In the genomic region with DNA sequence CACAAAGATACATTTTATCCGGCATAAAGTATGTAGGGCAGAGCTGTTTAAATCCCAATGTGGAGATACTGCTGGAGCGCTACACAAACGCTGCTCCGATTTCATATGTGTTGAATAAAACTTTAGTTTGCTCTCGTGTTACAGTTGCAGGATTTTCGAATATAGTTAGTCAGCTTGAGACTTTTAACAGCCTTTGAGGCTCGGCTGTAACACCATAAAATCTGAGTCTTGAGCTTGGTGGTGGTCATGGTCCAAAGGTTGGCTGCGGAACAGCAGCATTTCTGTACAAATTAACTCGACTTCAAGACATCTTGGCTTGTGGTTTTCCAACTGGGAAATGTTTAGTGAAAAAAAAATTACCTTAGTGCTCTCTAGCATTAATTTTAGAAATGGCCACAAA, we compare ENCODE assay signal across 8 mouse cellular contexts. TPM values are rescaled to one million over a fixed set of nuclear protein-coding genes. Genes with fewer than 3 reads are reported as not detected.
A peak's percentile ranks its signal among the peaks of the same experiment; 100 is the strongest.
DNase-seq lines count a peak whose midpoint lies in the region; ATAC-seq and TF ChIP-seq lines count a peak whose summit lies in the region.

No protein-coding gene starts in this region.

- H3K27ac ChIP-seq in heart, adult 2 months: peak overlapping the region; percentile 96
- no peak overlapping the region for H3K27ac ChIP-seq in forebrain, embryonic 11.5 days (ENCODE audit: low read depth, low read length)
- no peak overlapping the region for H3K27ac ChIP-seq in midbrain, embryonic 16.5 days (ENCODE audit: low read length)

- intact Hi-C loops in heart, adult 2 months (cut with DNase I): loop anchor here (5.0 to 10.0 kb wide), 2 partner anchors 72 to 201 kb away; no protein-coding TSS in a partner anchor

- peaks cover 1% of the 10 kb centered on the region for H3K4me1 ChIP-seq in heart, adult 2 months (ENCODE audit: control insufficient read depth, insufficient read depth, low read length)
- H3K4me1 ChIP-seq in forebrain, embryonic 11.5 days (replicated peaks; ENCODE audit: control insufficient read depth, insufficient read depth, low read length): peaks cover 4% of the 10 kb centered on the region; the same call in 1 of the 2 replicates
- H3K4me1 ChIP-seq in midbrain, embryonic 16.5 days (ENCODE audit: control insufficient read depth, insufficient read depth, low read length): peaks cover 5% of the 10 kb centered on the region; the same call in 1 of the 2 replicates

- TF ChIP-seq EP300 in heart, adult 2 months (IDR thresholded peaks at IDR 0.05; ENCODE audit: insufficient read depth, low read depth, low read length): no peak

- 0 out of 2 replicates have a peak, but pooled peaks cover 1% of the 10 kb centered on the region for H3K79me2 ChIP-seq in heart, adult 2 months (replicated peaks; ENCODE audit: control insufficient read depth, insufficient read depth, low read length)

- WGBS in heart, adult 2 months: 9% methylated on average over 9 of the region's 9 CpGs
- 55% methylated on average over 9 of the region's 9 CpGs for WGBS in forebrain, embryonic 11.5 days
- 43% methylated on average over 9 of the region's 9 CpGs for WGBS in midbrain, embryonic 16.5 days

- H3K36me3 ChIP-seq in heart, adult 2 months (ENCODE audit: control insufficient read depth, insufficient read depth, low read length): no peaks in the 10 kb centered on the region; the same call in 1 of the 2 replicates
- no peaks in the 10 kb centered on the region for H3K36me3 ChIP-seq in forebrain, embryonic 11.5 days (ENCODE audit: control insufficient read depth, insufficient read depth, low read length)
- H3K36me3 ChIP-seq in midbrain, embryonic 16.5 days (ENCODE audit: control insufficient read depth, insufficient read depth, low read length): no peaks in the 10 kb centered on the region

- peak in 1 of 2 experiments; percentile 10 for DNase-seq in heart, adult 2 months
- no peak for DNase-seq in heart, adult 9 months (ENCODE audit: low spot score in 2 of 2)
- no peak for DNase-seq in forebrain, embryonic 11.5 days (ENCODE audit: low spot score)
- peak; percentile 90 for DNase-seq in kidney, adult 9 months
- DNase-seq in adrenal gland, adult 8-10 months: no peak
- DNase-seq in spleen, postnatal 14 days (ENCODE audit: low spot score in 2 of 2): no peak
- DNase-seq in thymus, postnatal 4 days: no peak

- no peak for ATAC-seq in forebrain, embryonic 11.5 days (replicated peaks; ENCODE audit: low FRiP score)
- ATAC-seq in midbrain, embryonic 16.5 days: no peak

- H3K4me2 ChIP-seq in forebrain, embryonic 11.5 days (ENCODE audit: low read depth, low read length, severe bottlenecking): peak overlapping the region; percentile 82
- peak overlapping the region; percentile 74 for H3K4me2 ChIP-seq in midbrain, embryonic 16.5 days (ENCODE audit: low read length)

- H3K4me3 ChIP-seq in heart, adult 2 months: peak overlapping the region; percentile 67
- 0 out of 2 replicates have a peak overlapping the region, but pooled peaks have one; percentile 66 for H3K4me3 ChIP-seq in forebrain, embryonic 11.5 days (ENCODE audit: low read depth, low read length)
- H3K4me3 ChIP-seq in midbrain, embryonic 16.5 days (ENCODE audit: low read depth, low read length): peak overlapping the region; percentile 82

- no peaks in the 10 kb centered on the region for H3K9me3 ChIP-seq in forebrain, embryonic 11.5 days (ENCODE audit: control insufficient read depth, low read length)
- no peaks in the 10 kb centered on the region; the same call in 1 of the 2 replicates for H3K9me3 ChIP-seq in midbrain, embryonic 16.5 days (replicated peaks; ENCODE audit: control insufficient read depth, low read length, poor library complexity, severe bottlenecking)

- H3K27me3 ChIP-seq in heart, adult 2 months (ENCODE audit: control insufficient read depth, insufficient read depth, low read length): no peaks in the 10 kb centered on the region
- peaks cover 2% of the 10 kb centered on the region; the same call in 1 of the 2 replicates for H3K27me3 ChIP-seq in forebrain, embryonic 11.5 days (ENCODE audit: control insufficient read depth, insufficient read depth, low read length)
- H3K27me3 ChIP-seq in midbrain, embryonic 16.5 days (ENCODE audit: control insufficient read depth, insufficient read depth, low read depth, low read length): no peaks in the 10 kb centered on the region

- no peak for TF ChIP-seq CTCF in heart, adult 2 months (IDR thresholded peaks at IDR 0.05)

- no peak for TF ChIP-seq POLR2A in heart, adult 2 months (IDR thresholded peaks at IDR 0.05; ENCODE audit: insufficient read depth, low read depth, low read length)

- H3K9ac ChIP-seq in heart, adult 2 months (ENCODE audit: low read depth, low read length): peak overlapping the region; percentile 71
- no peak overlapping the region for H3K9ac ChIP-seq in forebrain, embryonic 11.5 days (ENCODE audit: low read length)
- H3K9ac ChIP-seq in midbrain, embryonic 16.5 days (ENCODE audit: low read depth, low read length): no peak overlapping the region

RNA-seq across cellular contexts. Expression of gene Myo6, which starts 0.9 kb away (rescaled TPM):
- total RNA-seq in heart, adult 2 months (2021): 10 to 100 TPM; 10.5 to 11.4 TPM
- polyA plus RNA-seq in heart, adult 2 months (2012; rRNA removed): 6.4 and 6.9 TPM in 2 replicates
- 11.0 and 11.4 TPM in 2 replicates for polyA plus RNA-seq in forebrain, embryonic 11.5 days (2014; fragmentation: Nextera tagmentation; extraction: Ambion mirVana)
- polyA plus RNA-seq in midbrain, embryonic 16.5 days (2015; fragmentation: Nextera tagmentation; extraction: Ambion mirVana): 20.3 and 22.7 TPM in 2 replicates
- total RNA-seq in adrenal gland, adult 8-10 months (2022): 10 to 100 TPM; 27.8 to 51.3 (median 42.8) TPM
